Mouse (Mus musculus) heart, adult 8-10 months (tissue): ENCODE measurements at regions not wholly inside any gene's neighbourhood (a gene's known extent, or its start where the extent isn't known, plus 50 kb on each side); places are given as distances from the start of the nearest gene placed in this dataset.

Source experiments
- DNase-seq: peaks from one replicate; pipeline ENCODE4 v3.0.0; 2022; ENCODE audit warnings: low spot score

DNA sequence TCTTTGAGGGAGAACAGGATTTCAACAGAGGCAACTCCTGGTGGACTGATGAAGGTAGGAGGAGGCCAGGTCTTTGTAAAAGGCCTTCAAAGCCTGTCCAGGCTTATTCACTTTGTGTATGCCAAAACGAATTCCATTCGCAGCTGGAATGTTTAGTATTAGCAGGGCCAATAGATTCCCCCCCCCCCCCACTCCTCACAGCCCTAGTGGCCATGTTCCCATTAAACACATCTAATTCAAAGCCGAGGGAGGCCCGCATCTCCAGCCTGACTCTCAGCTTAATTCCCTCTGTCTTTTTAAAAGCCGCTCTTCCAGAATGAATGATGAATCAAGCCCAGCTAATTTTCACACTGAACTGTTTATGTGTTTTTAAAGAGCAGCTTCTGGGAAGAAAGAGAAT is 205.5 kb downstream of the Etnk1 start:
- no peak for DNase-seq

DNA sequence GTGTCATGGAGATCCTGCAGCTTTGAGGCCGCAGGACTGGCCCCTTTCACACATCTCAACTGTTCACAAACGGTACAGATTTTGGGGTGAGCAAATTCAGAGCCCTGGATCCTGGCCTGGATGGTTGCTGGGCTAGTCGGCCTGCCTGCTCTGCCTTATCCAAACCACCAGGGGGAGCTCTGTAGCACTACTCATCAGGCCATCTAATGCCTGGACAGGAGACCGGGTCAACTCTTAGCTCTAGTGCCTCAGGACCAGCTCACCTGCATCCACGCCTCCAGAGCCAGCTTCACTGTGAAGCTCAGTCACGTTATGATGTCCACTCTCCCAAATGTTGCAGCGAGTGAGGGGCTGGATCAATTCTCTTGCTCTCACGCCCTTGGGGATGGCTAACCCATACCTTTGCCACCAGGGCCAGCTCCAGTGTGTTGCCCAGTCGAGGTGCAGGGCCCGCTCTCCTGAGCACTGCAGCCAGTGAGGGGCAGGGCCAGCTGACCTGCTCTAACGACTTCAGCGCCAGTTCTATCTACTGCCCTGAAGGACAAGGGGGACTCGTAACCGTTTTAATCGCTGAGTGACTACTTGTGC is 206.8 kb downstream of the Etnk1 start:
- DNase-seq, result peak; percentile 34

DNA sequence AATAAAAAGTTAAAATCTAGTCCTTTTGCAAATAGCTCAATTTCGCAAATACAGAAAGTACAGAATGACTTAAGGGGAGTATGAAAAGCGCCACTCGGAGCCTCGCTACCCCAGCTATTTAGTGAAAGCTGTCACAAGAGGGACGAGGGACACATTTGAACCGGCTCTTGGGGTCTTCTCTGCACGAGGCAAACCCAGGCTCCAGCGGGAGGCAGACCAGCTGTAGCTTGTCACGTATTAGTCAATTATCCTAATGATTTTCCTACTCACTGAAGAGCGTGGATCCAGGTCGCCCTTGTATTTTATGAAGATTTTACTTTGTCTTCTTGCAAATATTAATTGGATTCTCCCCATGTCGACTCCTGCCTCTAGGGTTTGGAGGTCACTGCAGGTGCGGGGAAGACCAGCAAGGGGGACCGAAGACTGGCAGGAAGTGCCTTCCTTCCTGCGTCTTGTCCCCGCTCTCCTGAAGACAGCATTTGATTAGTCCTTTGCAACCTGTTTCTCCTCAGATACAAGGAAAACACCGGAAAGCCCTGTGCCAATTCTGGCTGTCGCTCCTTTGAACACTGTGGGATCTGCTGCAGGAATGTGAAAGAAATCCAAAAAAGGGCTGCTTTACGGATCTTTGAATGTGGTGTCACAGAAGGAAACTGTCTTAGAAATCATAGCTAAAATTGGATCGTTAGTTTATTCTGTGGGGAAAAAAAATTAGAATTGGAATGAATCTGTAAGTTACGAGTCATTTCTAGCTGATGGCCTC is 209.1 kb downstream of the Etnk1 start:
- no peak for DNase-seq

DNA sequence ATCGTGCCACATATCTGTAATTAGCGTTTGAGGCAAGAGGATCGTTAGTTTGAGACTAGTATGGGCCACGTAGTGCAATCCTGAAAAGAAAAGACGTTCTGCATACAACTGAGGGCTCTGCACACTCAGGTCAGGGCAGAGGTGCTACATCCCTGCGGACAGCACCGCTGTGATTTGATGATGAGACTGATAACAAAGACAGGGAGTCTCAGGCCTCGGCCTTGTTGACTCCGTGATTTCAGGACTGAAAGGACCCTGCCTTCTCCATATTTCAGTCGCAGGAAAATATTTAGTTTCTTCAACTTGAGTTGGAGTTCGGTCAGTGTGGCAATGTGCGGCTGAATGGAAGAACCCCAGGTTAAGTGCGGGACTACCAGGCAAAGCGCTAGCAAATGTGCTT is 210.1 kb downstream of the Etnk1 start:
- no peak for DNase-seq

DNA sequence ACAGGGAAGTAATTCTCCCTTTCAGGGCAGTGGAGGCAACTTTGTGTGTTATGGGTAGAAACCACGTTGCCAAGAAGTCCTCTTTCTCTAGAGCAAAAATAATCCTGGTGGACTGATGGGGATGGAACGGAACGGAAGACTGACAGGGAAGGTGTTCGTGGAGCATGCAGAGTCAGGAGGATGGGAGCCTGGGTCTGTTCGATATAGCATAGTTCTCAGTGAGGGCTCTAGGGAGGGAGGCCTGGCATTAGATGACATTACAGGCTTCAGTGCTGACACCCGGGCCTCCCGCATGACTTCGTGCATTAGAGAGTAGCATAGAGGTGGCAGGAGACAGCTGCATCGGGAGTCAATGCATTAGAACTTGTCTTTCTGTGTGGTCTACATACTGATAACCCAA is 211.1 kb downstream of the Etnk1 start:
- DNase-seq, result no peak

DNA sequence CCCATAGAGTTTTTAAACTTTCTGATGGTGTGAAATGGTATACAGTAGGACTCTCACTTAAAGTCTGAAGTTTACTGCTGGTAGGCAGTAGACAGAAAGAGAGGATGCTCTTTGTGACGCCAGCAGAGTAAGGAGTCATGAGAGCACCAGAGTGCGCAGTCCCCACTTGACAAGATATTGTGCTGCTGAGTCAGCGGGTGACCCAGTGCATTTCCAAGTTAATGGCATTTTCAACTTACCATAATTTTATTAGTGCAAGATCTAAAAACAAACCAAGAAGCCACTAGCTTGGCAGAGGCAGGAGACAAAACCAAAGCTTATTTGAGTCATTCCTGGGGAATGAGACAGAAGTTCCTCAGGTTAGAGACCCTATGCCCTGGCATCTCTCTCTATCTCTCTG is 213.5 kb downstream of the Etnk1 start:
- DNase-seq, result no peak

DNA sequence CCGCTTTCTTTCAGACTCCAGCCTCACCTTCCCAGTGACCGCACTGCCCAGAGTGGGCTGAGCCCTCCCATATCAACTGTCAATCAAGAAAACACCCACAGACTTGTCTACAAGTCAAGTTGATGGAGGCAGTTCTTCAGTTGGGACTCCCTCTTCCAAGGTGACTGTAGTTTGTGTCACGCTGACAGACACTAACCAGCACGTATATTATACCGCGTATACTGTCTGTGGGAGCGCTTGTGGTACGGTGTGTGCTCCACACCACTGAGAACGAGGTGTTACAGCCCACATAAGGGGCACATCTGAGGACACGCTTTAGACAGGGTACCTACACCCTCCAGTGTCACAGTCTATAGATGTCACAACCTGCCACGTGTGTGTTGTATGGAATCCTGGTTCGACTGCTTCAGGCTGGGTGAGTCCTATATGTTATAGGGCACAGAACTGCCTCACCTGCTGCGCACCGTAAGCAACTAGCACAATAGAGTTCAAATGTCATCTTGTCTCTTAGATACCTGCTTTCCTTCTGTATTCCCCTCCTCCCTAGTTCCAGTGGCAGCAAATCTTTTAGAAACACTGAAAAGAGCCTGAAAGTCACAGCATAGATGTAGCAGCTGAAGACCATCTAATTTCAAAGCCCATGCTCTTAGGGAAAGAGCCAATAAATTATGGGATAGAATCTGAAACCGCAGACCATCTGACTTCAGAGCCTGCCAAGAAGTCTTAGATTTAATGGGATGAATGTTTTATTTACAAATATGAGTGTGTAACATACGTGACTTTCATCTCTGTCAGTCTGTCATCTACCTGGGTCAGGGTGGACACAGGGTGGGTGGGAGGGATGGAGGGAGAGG is 219.8 kb downstream of the Etnk1 start:
- DNase-seq, result no peak

DNA sequence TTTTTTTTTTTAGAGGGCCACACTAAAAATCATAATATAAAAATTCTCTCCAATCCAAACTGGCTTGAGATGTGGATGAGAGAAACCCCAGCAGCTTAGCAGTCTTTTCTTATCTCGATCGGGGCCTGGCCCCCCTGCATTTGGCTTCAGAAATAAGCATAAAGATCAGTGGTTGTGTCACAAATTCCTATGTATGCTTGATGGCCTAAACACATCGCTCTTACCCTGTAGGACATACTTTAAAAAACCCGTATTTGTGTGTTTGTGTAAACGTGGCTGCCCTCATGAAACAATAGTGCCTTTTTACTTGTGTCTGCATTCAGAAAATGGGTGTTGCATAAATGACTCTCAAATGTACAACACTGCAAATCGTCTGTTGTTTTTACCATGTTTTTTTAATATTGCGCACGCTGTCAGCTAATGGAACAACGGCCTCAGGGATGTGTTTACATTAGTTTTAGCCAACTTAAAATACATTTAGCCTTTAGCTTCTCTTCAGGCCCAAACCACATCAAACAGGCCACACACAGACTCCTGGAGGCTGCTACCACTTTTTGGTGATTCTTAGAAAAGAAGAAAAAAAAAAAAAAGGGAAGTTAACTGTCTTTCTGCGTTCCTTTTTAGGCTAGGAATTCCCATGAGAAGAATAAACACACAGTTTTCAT is 226.7 kb downstream of the Etnk1 start:
- DNase-seq, result no peak

DNA sequence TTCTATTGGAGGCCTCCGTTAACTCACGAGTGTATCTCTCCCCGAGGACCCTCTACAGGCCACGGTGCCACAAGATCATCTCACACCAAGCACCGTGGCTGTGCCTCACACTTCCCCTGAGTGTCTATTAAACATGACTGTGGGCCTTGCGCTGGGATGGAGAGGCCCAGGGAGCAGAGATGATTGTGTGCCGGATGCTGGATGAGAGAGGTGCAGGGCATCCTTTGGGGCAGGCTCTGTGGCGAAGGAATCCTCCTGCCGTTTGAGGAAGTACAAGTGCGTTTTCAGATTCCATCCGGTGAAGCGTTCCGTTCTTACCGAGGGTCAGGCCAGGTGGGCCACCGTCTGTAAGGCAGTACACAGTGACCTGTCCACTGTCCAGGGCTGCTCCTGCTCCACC is 227.4 kb downstream of the Etnk1 start:
- no peak for DNase-seq

DNA sequence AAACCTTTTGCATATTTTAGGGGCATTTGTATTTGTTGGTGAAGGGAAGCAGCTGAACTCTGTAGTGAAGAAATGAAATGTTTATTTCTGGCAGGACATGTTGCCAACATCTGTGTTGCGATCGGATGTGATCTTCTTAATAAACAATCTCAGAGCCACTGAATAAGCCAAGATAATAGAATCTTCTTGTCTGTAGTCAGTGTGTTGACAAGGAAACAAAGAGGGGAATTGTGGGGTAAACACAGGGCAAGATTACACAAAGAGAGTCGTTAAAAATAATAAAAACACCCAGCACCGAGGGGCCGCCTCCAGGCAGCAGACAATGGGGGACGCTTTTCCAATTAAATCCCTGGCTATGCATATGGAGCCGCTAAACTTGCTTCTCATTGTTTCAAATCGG is 234.4 kb downstream of the Etnk1 start:
- DNase-seq, result no peak

DNA sequence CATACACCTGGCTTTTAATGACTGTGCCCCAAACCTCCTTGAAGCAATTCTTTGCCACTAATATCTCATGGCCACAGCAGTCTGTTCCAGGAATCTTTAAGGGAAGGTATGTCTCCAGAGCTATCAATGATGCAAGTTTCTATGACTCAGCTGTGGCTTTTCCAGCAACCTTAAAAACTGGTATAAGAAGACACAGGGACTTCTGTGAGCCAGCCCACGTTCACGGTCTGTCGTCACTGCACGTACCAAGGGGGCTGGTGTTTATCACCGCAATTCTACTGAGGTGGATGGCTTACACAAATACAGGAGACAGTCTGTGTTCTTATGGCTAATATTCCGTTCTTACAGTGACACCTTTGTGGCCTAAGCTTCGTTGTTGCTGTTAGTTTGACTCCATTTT is 234.9 kb downstream of the Etnk1 start:
- no peak for DNase-seq

DNA sequence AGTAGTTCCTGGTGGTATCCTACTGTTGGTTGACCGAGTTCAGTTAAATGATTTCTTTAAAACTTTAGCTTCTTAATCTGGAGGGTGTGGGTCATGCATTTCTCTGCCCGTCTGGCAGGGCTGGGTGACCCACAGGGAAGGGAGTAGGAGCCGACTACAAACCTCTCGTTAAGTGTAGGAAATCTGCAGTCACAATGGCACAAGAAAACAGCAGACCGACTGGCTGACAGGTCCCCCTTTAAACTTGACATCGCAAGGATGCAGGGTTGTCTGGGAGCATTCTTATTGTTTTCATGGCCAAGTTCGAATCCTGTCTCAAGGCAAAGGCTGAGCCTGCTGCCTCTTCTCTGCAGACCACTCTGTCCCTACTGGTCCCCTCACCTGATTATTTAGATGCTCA is 235.7 kb downstream of the Etnk1 start:
- no peak for DNase-seq

DNA sequence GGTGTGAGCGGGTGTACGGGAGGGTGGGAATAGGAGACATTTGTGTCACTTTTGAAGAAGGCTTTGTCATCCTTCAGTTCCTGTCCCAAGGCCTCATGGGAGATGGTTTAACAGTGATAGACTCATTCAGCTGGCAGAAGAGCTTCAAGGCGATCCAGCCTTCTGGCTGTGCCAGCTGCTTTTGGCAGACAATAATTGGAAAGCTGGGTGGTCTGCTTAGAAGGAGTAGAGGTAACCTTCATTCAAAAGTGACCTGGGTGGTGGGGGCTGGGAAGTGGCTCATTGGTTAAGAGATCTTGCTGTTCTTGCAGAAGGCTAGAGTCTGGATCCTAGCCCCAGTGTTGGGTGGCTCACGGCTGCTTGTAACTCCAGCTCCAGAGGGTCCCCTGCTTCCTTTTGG is 237.5 kb downstream of the Etnk1 start:
- no peak for DNase-seq

DNA sequence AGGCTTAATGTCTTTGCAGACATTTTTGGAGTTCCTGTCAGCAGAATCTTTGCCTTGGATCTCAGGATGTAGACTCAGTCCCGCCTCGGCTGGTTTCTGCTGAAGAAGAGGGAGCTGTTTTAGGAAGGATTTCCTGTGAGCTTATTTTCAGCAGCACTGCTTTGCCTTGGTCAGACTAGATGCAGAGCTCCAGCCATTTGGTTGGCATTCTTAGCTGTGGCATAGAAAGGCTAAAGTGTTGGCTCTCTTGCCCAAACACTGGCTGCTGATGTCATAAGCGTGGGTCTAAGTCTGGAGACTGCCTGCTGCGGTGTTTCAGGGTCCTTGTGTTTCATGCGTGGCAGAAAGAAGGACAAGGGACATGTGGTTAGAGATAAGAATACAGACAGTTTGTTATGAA is 245.0 kb downstream of the Etnk1 start:
- DNase-seq, result no peak

DNA sequence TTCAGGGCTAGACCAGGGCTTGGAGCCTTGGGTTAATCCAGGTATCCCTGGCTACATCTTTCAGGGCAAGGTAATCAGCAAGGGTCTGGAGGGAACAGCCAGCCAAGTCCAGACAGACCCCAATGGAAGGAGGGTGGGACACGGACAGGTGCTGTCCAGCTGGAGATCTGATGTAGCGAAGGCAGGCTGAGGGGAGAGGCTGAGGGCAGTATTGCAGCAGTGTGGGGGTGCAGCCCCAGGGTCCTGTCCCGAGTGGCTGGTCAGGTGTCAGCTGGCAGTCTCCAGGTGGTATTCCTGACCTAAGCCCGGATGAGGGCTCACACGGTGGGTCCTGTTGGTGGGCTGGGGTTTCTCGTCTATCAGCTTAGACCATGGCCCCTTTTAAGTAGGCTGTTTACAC is 245.7 kb downstream of the Etnk1 start:
- DNase-seq, result no peak

DNA sequence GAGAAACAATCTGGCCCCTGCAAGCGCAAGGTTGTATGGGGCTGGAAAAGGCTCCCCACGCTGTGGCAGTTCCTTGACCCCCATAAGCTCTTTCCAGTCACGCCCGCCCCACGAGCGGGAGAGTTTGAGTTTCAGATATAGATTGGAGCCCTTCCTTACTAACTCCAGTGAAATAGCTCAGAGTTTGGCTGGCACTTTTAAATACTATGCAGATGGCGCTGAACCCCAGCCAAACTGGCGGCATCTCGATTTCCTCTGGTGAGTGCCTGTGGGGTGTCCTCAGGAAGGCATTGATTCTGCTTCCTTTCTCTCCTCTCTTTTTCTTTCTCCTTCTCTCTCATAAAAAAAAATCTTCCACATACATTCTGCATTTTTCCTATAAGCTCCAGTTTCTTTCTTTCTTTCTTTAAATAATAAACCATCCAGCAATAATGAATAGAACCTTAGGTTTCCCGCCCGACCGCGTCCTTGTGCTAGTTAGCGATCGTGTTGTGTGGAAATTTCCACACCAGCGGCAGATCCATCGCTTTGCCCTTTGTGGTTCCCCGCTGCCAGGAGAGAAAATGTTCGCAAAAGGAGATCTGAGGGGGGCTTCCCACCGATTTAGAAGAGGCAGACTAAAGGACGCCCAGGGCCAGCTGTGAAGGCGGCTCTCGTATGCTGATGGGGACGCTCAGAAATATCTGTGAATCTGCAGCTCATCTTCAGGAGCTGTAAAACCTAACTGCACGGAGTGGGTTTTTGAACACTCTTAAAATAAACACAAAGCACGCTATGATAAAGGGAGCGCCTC is 247.8 kb downstream of the Etnk1 start:
- no peak for DNase-seq

DNA sequence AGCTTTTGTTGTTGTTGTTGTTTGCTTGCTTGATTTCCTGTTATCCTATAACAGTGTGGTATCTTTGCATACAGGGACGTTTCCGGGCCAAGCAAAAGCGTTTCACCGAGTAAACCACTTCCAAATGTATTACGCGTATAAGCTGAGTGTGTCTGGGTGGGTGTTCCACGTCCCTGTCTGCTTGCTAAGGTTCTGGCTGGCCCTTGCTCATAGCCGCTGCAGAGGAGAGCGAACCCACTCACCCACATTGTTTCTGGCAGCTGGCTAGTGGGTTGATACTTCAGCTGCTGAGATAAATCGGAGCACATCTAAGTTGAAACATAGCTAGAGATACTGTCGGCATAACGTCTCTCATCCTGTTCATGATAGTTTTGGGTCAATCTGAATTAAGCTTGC is 248.4 kb downstream of the Etnk1 start:
- DNase-seq, result no peak

DNA sequence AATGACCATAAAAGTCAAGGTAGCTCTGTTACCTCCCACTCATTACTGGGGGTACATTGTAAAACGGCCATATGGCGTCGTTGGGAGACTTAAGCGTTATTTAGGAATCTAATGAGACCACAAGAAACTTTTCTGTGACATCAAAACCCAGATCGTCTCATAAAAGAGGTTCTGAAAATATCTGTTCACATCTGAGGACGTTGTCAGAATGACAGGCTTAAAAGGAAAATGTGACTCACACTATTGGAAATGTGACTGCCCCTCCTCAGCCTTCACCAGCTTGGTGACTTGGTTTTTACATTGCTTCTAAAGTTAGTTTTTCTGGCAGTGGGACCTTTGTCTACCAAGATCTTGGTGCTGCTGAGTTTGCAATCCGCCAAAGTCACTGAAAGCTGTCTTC is 252.9 kb downstream of the Etnk1 start:
- DNase-seq, result no peak

DNA sequence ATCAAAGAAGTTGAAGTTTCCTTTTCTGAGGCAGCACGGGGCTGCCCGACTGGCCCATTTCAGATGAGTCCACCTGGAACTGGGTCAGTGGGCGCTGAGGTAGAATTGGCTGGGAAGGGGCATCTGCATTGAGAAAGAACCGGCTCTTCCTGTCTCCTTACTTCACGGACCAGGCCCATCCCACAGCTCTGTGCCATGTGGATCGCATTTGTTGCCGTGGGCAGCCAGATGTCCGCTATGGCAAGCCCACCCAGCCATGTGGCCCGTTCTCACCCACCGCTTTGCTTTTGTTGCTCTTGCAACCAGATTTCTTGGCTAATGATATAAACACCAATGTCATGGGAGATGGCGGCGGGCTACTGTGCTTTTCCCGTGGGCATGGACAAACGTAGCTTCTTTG is 256.0 kb downstream of the Etnk1 start:
- no peak for DNase-seq

DNA sequence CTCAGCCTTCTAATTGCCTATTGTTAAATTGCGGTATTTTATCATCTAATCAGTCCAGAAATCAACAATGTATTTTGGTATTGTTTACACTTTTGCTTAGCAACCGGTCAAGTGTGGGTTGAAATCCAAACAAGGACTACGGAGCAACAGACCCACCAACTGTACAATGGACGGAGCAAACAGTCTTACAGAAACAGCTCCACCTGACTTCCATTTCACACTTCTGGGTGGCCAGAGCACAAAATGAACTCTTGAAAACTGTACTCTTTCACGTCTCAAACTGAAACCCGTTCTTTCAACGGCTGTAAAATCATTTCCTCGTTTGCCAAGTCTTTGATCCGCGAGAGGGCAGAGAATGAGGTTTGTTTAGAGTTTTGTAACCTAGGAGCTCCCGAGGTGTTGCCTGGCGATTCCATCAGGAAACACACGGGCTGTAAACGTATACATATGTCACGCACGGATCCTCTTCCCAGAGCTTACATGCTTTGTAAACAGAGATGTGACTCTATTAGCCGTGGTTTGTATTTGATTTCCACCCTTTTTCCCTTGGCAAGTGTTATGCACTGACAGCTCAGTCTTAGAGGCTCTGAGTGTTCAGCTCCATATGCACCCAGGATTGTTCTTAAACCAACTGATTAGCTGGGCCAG is 258.3 kb downstream of the Etnk1 start:
- no peak for DNase-seq

DNA sequence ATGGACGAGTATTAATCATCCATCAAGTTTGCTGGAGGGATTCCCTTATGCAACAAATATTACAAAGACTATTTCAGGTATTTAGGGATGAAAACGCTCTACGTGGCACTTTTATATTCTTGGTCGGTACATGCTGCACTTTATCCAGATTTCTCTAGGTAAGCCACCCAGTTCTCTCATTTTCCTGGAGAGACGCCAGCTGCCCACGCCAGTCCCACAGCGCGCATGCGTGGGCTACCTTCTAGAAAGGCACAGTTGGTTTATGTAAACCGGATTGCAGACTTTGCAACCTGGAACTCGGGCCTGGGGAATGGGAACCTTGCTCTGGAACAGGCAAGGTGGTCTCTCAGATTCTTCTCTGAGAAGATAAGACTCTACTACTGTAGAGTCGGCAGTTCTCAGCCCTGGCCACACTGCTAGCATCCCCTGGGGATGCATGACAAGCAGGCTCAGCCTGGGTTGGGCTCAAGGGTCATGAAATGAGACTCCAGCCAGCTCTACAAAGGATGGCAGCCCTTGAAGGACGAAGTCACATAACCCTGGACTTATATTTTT is 265.0 kb downstream of the Etnk1 start:
- DNase-seq, result no peak
